In the genomic region with DNA sequence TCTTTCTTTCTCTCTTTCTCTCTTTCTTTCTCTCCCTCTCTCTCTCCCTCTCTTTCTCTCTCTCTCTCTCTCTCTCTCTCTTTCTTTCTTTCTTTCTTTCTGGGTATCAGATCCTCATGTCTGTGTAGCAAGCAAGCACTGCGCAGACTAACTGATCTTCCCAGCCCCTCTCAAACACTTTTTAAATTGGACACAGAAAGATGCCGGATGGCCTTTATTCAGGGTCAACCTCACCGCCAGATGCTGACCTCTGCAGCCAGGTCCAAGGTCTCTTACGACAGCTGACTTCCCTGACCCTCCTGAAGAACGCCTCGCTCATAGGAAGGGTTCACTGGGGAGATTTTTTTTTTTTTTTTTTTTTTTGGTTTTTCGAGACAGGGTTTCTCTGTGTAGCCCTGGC, we compare ENCODE assay signal across 19 mouse cellular contexts. TPM values are rescaled to one million over a fixed set of nuclear protein-coding genes. Genes with fewer than 3 reads are reported as not detected.
DNase-seq lines count a peak whose midpoint lies in the region; ATAC-seq lines count a peak whose summit lies in the region.
"Had no signal": no experiment of that assay in that cellular context is flagged by ENCODE, and none has a peak within 500 bp of the region (broad histone marks: within the 10 kb centered on the region; RNA-seq: fewer than 3 reads in every experiment).

No protein-coding gene starts in this region.

- H3K27ac ChIP-seq in midbrain, embryonic 11.5 days (ENCODE audit: low read depth, low read length) = no peak overlapping the region
- no peak overlapping the region for H3K27ac ChIP-seq in midbrain, embryonic 15.5 days

- no peaks in the 10 kb centered on the region for H3K9me3 ChIP-seq in midbrain, embryonic 11.5 days (ENCODE audit: control insufficient read depth, low read length)
- no peaks in the 10 kb centered on the region for H3K9me3 ChIP-seq in midbrain, embryonic 15.5 days
- H3K9me3 ChIP-seq: G1E had no signal

- no peaks in the 10 kb centered on the region for H3K4me1 ChIP-seq in midbrain, embryonic 11.5 days (ENCODE audit: control insufficient read depth, insufficient read depth, low read length)
- H3K4me1 ChIP-seq in midbrain, embryonic 15.5 days = no peaks in the 10 kb centered on the region

- peak; percentile 17 for DNase-seq in embryo, embryonic 10 days (ENCODE audit: low spot score)
- DNase-seq in embryo, embryonic 10.5 days (ENCODE audit: low spot score) = no peak
- peak; percentile 72 for DNase-seq in midbrain, embryonic 11.5 days (ENCODE audit: low spot score, missing footprints)
- DNase-seq: adrenal gland, adult 2 months; adrenal gland, adult 8-10 months; adrenal gland, postnatal 10 days; adrenal gland, postnatal 14 days; adrenal gland, postnatal 25 days; B cell, adult 2 months; cerebellum, adult 11 months; cerebellum, adult 11-12 months; cerebellum, adult 18-20 months had no signal

- no peak overlapping the region for H3K4me3 ChIP-seq in midbrain, embryonic 11.5 days (ENCODE audit: low read depth, low read length)
- H3K4me3 ChIP-seq in midbrain, embryonic 15.5 days = no peak overlapping the region

- no peaks in the 10 kb centered on the region for H3K27me3 ChIP-seq in midbrain, embryonic 11.5 days (ENCODE audit: control insufficient read depth, insufficient read depth, low read length)
- H3K27me3 ChIP-seq in midbrain, embryonic 15.5 days (replicated peaks) = no peaks in the 10 kb centered on the region
- H3K27me3 ChIP-seq: CH12.LX, Patski had no signal

- H3K9ac ChIP-seq in midbrain, embryonic 11.5 days (ENCODE audit: low read length) = no peak overlapping the region
- H3K9ac ChIP-seq in midbrain, embryonic 15.5 days = no peak overlapping the region

- ATAC-seq in midbrain, embryonic 11.5 days (ENCODE audit: low FRiP score) = no peak
- ATAC-seq in midbrain, embryonic 15.5 days (replicated peaks) = no peak
- ATAC-seq: activated CD4-positive, CD25-positive, alpha-beta regulatory T cell, adult 4 months; CD4-positive, CD25-positive, alpha-beta regulatory T cell, adult 4 months; Patski had no signal

- H3K4me2 ChIP-seq in midbrain, embryonic 11.5 days = no peak overlapping the region
- no peak overlapping the region for H3K4me2 ChIP-seq in midbrain, embryonic 15.5 days

- H3K36me3 ChIP-seq in midbrain, embryonic 11.5 days (ENCODE audit: control insufficient read depth, insufficient read depth, low read length) = no peaks in the 10 kb centered on the region
- no peaks in the 10 kb centered on the region for H3K36me3 ChIP-seq in midbrain, embryonic 15.5 days (replicated peaks)
- H3K36me3 ChIP-seq: G1E had no signal

- 88% methylated on average over 7 of the region's 7 CpGs for WGBS in midbrain, embryonic 11.5 days
- 93% methylated on average over 6 of the region's 7 CpGs for WGBS in midbrain, embryonic 15.5 days

RNA-seq across cellular contexts. Expression of a gene that starts 28.8 kb away (rescaled TPM):
- polyA plus RNA-seq in midbrain, embryonic 11.5 days (2014; fragmentation: Nextera tagmentation; extraction: Ambion mirVana) = 7.0 and 8.0 TPM in 2 replicates
- 0.98 and 1.2 TPM in 2 replicates for polyA plus RNA-seq in midbrain, embryonic 15.5 days (2015; fragmentation: Nextera tagmentation; extraction: Ambion mirVana)

RNA-seq across cellular contexts. Expression of a gene that starts 56.3 kb away (rescaled TPM):
- polyA plus RNA-seq in midbrain, embryonic 11.5 days (2014; fragmentation: Nextera tagmentation; extraction: Ambion mirVana) = 4.1 and 4.3 TPM in 2 replicates
- 4.0 and 5.1 TPM in 2 replicates for polyA plus RNA-seq in midbrain, embryonic 15.5 days (2015; fragmentation: Nextera tagmentation; extraction: Ambion mirVana)
- polyA plus RNA-seq: C2C12, G1E had no signal
